24 mouse cellular contexts compared by ENCODE assay signal in genomic region chr16:96912103-96912502, GRCm38 (mm10).
DNase-seq lines count a peak whose midpoint lies in the region; ATAC-seq and TF ChIP-seq lines count a peak whose summit lies in the region.
"Had no signal": no experiment of that assay in that cellular context is flagged by ENCODE, and none has a peak within 500 bp of the region (broad histone marks: within the 10 kb centered on the region; RNA-seq: fewer than 3 reads in every experiment).

No protein-coding gene starts in this region.

- H3K36me3 ChIP-seq in heart, embryonic 10.5 days: no peaks in the 10 kb centered on the region
- H3K36me3 ChIP-seq in lung, embryonic 14.5 days (ENCODE audit: insufficient read depth): no peaks in the 10 kb centered on the region
- H3K36me3 ChIP-seq: embryonic facial prominence, embryonic 15.5 days; forebrain, embryonic 10.5 days; heart, embryonic 13.5 days had no signal

- no peak overlapping the region for H3K4me2 ChIP-seq in lung, embryonic 14.5 days
- H3K4me2 ChIP-seq: embryonic facial prominence, embryonic 15.5 days; heart, embryonic 13.5 days had no signal

- WGBS in heart, embryonic 10.5 days: 91% methylated on average over 2 of the region's 2 CpGs
- 73% methylated on average over 2 of the region's 2 CpGs for WGBS in lung, embryonic 14.5 days

- no peak for ATAC-seq in lung, embryonic 14.5 days (ENCODE audit: insufficient read depth)
- 0 out of 2 replicates have a peak, but pooled peaks have one; percentile 20 for ATAC-seq in granulocyte monocyte progenitor cell, adult 5-6 weeks (replicated peaks; ENCODE audit: poor library complexity, severe bottlenecking)
- ATAC-seq: forebrain, embryonic 14.5 days; hindbrain, embryonic 16.5 days; inflammation-experienced regulatory T-cells, adult 6 months had no signal

- no peak overlapping the region for H3K4me3 ChIP-seq in heart, embryonic 10.5 days
- H3K4me3 ChIP-seq in lung, embryonic 14.5 days (ENCODE audit: low read depth, low read length): no peak overlapping the region
- H3K4me3 ChIP-seq: embryonic facial prominence, embryonic 15.5 days; erythroblast, embryonic 14.5 days; forebrain, embryonic 10.5 days; gastrocnemius, adult 2 months; heart, adult 2 months; heart, embryonic 13.5 days had no signal

- H3K27ac ChIP-seq in heart, embryonic 10.5 days: no peak overlapping the region
- no peak overlapping the region for H3K27ac ChIP-seq in lung, embryonic 14.5 days (ENCODE audit: low read depth)
- H3K27ac ChIP-seq: embryonic facial prominence, embryonic 15.5 days; forebrain, embryonic 10.5 days; gastrocnemius, adult 2 months; heart, adult 2 months; heart, embryonic 13.5 days had no signal

- peak; percentile 30 for DNase-seq in heart, embryonic 10.5 days (ENCODE audit: low spot score)
- no peak for DNase-seq in heart, postnatal 10 days
- DNase-seq in lung, embryonic 14.5 days: peak; percentile 56
- no peak for DNase-seq in lung, postnatal 14 days
- DNase-seq in gastrocnemius, postnatal 10 days: no peak
- DNase-seq in testis, postnatal 10 days (ENCODE audit: low spot score): no peak
- DNase-seq: adrenal gland, adult 2 months; adrenal gland, postnatal 25 days; cerebellum, adult 18-20 months; cerebellum, adult 9-11 months; cerebellum, postnatal 36 days; embryo, embryonic 11 days; gastrocnemius, adult 2 months; gastrocnemius, postnatal 36 days; heart, adult 2 months; heart, postnatal 4 days had no signal

- intact Hi-C loops in heart, postnatal 10 days (cut with DNase I): no loop called here

- peaks cover 6% of the 10 kb centered on the region; the same call in 1 of the 2 replicates for H3K4me1 ChIP-seq in heart, embryonic 10.5 days
- no peaks in the 10 kb centered on the region for H3K4me1 ChIP-seq in lung, embryonic 14.5 days (ENCODE audit: insufficient read depth)
- H3K4me1 ChIP-seq: embryonic facial prominence, embryonic 15.5 days had no signal

- H3K9me3 ChIP-seq in heart, embryonic 10.5 days: no peaks in the 10 kb centered on the region
- H3K9me3 ChIP-seq in lung, embryonic 14.5 days (ENCODE audit: low read depth, low read length): no peaks in the 10 kb centered on the region
- H3K9me3 ChIP-seq: embryonic facial prominence, embryonic 15.5 days; forebrain, embryonic 10.5 days; heart, embryonic 13.5 days had no signal

- no peak overlapping the region for H3K9ac ChIP-seq in lung, embryonic 14.5 days
- H3K9ac ChIP-seq: embryonic facial prominence, embryonic 15.5 days; heart, embryonic 13.5 days had no signal

- no peak for TF ChIP-seq CTCF in lung, embryonic 14.5 days (IDR thresholded peaks at IDR 0.05; ENCODE audit: low read depth)

- no peaks in the 10 kb centered on the region for H3K27me3 ChIP-seq in heart, embryonic 10.5 days (ENCODE audit: insufficient read depth, poor library complexity, severe bottlenecking)
- H3K27me3 ChIP-seq in lung, embryonic 14.5 days (ENCODE audit: insufficient read depth, low read length): no peaks in the 10 kb centered on the region
- H3K27me3 ChIP-seq: embryonic facial prominence, embryonic 15.5 days had no signal

Comparison
In these comparisons a context has a peak if more than half of its experiments do, and no peak if none do; other contexts are left out.
1. DNase-seq: peak in heart, embryonic 10.5 days (single experiment) and lung, embryonic 14.5 days (single experiment); none in heart, postnatal 10 days (0 of 2), lung, postnatal 14 days (single experiment), gastrocnemius, postnatal 10 days (single experiment) and testis, postnatal 10 days (single experiment).